Mouse (Mus musculus) embryonic facial prominence, embryonic 13.5 days (tissue): ENCODE measurements at regions not wholly inside any gene's neighbourhood (a gene's known extent, or its start where the extent isn't known, plus 50 kb on each side); places are given as distances from the start of the nearest gene placed in this dataset.
"Not testable (repeated sequence)": the region's sequence is repeated elsewhere in the genome, so short reads cannot be mapped to it uniquely, and the experiment has no call there.

Experiments
- ATAC-seq: fragments of 200-750 bp; cut with Nextera tagmentation; 2 replicates; pipeline ENCODE4 v1.8.0; 2017; ENCODE audit warnings: low read depth; ENCODE audit not compliant: insufficient number of reproducible peaks, insufficient read depth, low FRiP score, low TSS enrichment
- H3K27ac ChIP-seq: fragments of 300-500 bp; sonication (generic); 2 replicates; pipeline ENCODE4 v1.5.1; 2015; ENCODE audit warnings: moderate library complexity, mild to moderate bottlenecking, inconsistent platforms
- H3K27me3 ChIP-seq: fragments of 300-500 bp; sonication (generic); 2 replicates; pipeline ENCODE4 v1.6.1; 2015; ENCODE audit warnings: mild to moderate bottlenecking, inconsistent platforms
- H3K36me3 ChIP-seq: fragments of 300-500 bp; sonication (generic); 2 replicates; pipeline ENCODE4 v1.6.1; 2015; ENCODE audit warnings: mild to moderate bottlenecking, inconsistent platforms
- H3K4me1 ChIP-seq: fragments of 300-500 bp; sonication (generic); 2 replicates; pipeline ENCODE4 v1.6.1; 2015; ENCODE audit warnings: inconsistent platforms
- H3K4me2 ChIP-seq: fragments of 300-500 bp; sonication (generic); 2 replicates; pipeline ENCODE4 v1.6.1; 2015; ENCODE audit warnings: moderate library complexity, mild to moderate bottlenecking, inconsistent platforms
- H3K4me3 ChIP-seq: fragments of 300-500 bp; sonication (generic); 2 replicates; pipeline ENCODE4 v1.5.1; 2015; ENCODE audit warnings: mild to moderate bottlenecking, inconsistent platforms
- H3K9ac ChIP-seq: fragments of 300-500 bp; sonication (generic); 2 replicates; pipeline ENCODE4 v1.6.1; 2015; ENCODE audit warnings: mild to moderate bottlenecking, inconsistent platforms
- H3K9me3 ChIP-seq: fragments of 300-500 bp; sonication (generic); 2 replicates; pipeline ENCODE4 v1.6.1; 2016; ENCODE audit warnings: inconsistent platforms
- WGBS: fragments of 180-500 bp; shearing (Covaris S2); methylation state at CpG from one replicate; pipeline ENCODE4 v1.1.7; 2015; ENCODE audit warnings: mixed read lengths; 5-methylcytosine and 5-hydroxymethylcytosine counted together

DNA sequence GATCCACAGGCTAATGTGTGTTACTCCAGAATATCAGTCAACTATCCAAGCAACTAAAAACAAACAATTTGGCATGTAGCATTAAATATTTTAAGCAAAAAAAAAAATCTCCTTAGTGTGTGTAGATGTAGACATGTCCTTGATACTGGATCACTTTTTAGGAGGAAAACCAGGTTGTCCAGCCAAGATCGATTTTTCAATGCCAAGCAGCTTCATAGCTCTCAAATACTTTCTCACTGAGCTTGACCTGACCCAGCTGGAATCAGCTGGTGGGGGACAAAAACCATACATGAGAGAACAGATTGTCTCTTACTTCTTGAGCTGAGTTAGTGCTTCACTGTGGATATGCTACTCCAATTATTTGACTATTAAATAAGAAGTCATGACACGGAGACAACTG is 147.6 kb upstream of the Gm11146 start:
- no peak overlapping the region for H3K9ac ChIP-seq
- no peak overlapping the region for H3K4me3 ChIP-seq
- no peaks in the 10 kb centered on the region for H3K36me3 ChIP-seq
- H3K4me2 ChIP-seq, result no peak overlapping the region
- H3K9me3 ChIP-seq, result no peaks in the 10 kb centered on the region
- 93% methylated on average over 2 of the region's 2 CpGs for WGBS
- H3K27me3 ChIP-seq, result no peaks in the 10 kb centered on the region
- H3K4me1 ChIP-seq, result no peaks in the 10 kb centered on the region
- ATAC-seq, result no peak
- H3K27ac ChIP-seq, result no peak overlapping the region

DNA sequence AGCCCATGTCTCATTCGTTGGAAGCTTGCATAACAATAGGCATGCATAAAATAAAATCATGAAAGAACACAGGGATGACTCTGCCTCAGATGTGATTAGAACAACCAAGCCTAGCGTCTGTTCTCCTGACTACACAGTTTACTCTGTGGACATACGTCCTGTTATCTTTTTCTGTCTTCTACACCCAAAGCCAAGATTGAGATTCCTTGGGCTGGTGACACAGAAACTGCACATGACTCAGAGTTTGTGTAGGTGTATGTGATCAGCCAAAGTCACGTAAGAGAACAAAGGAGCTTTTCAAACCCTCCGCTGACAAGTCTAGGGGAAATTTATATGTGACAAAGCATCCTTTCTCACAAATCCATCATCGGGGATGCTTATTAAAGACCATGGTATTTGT is 141.9 kb upstream of the Gm11146 start:
- H3K9me3 ChIP-seq, result no peaks in the 10 kb centered on the region
- no peak overlapping the region for H3K4me2 ChIP-seq
- H3K27me3 ChIP-seq, result no peaks in the 10 kb centered on the region
- H3K4me3 ChIP-seq, result no peak overlapping the region
- no peaks in the 10 kb centered on the region for H3K4me1 ChIP-seq
- H3K9ac ChIP-seq, result no peak overlapping the region
- no peaks in the 10 kb centered on the region for H3K36me3 ChIP-seq
- ATAC-seq, result no peak
- WGBS, result 85% methylated on average over 6 of the region's 6 CpGs
- H3K27ac ChIP-seq, result no peak overlapping the region

DNA sequence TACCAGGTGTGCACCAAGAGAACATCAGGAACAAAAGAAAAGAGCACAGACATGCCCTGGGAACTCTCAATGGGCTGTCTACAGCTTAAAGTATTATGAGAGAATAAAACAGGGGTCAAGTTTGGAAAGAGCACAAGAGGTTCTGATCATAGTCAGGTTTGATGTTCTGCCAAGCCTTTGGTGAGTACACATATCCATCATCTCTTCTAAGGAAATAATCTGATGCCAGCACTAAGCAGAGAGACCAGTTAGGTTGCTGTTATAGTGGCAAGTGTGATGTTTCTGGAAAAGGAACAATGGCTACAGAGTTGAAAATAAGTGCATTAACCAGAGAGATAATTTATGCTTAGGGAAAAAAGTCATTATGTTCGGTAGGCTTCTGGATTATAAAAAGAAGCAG is 136.9 kb upstream of the Gm11146 start:
- Histone ChIP-seq H3K9me3 (no peaks in the 10 kb centered on the region), H3K4me1 (no peaks in the 10 kb centered on the region), H3K4me3 (no peak overlapping the region), H3K4me2 (no peak overlapping the region), H3K27me3 (no peaks in the 10 kb centered on the region), H3K9ac (no peak overlapping the region), H3K36me3 (no peaks in the 10 kb centered on the region), H3K27ac (no peak overlapping the region)
- WGBS, result 81% methylated on average over 1 of the region's 1 CpGs
- no peak for ATAC-seq

DNA sequence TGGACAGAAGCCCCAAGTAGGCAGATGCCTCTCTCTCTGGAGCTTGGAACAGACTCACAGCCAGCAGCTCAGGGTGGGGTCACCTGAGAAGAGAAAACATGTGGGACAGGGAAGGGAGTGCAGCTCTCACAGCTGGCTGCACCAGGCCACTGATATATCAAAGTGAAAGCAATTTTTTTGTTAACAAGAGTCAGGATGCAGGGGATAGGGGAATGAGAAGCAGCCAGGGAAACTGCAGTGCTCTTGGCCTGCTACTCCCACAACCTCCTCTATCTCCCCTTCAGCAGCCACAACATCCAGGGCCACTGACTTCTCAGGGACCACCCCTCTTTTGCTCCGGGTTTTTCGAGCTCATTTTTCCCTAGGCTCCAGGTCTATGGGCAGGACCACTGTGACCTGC is 117.5 kb upstream of the Gm11146 start:
- no peaks in the 10 kb centered on the region for H3K4me1 ChIP-seq
- no peaks in the 10 kb centered on the region for H3K27me3 ChIP-seq
- ATAC-seq, result no peak
- H3K27ac ChIP-seq, result no peak overlapping the region
- H3K4me2 ChIP-seq, result no peak overlapping the region
- WGBS, result 81% methylated on average over 2 of the region's 2 CpGs
- H3K36me3 ChIP-seq, result no peaks in the 10 kb centered on the region
- no peak overlapping the region for H3K9ac ChIP-seq
- H3K4me3 ChIP-seq, result no peak overlapping the region
- H3K9me3 ChIP-seq, result peaks cover 7% of the 10 kb centered on the region; the same call in 1 of the 2 replicates

DNA sequence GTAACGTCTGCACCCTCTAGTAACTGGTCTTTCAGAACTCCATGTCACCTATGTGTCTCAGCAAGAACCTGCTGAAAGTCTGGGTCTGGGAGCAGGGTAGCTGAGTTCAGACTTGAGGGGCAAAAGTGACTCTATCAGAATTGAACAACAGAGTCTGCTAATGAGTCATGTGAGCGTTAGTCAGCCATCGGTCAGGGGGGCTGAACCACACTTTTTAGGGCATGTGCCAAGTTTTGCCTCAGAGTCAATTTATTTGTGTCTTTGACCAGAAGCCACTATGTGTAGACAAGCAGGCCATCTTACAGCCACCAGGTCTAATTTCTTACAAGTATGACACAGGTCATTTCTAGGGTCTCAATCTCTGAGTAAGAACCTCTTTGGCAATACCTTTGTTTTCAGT is 115.9 kb upstream of the Gm11146 start:
- not testable (repeated sequence) for ATAC-seq, H3K36me3 ChIP-seq, H3K27me3 ChIP-seq, H3K4me3 ChIP-seq, H3K27ac ChIP-seq, H3K4me2 ChIP-seq, H3K9me3 ChIP-seq, H3K4me1 ChIP-seq, H3K9ac ChIP-seq
- WGBS, result 89% methylated on average over 3 of the region's 3 CpGs

DNA sequence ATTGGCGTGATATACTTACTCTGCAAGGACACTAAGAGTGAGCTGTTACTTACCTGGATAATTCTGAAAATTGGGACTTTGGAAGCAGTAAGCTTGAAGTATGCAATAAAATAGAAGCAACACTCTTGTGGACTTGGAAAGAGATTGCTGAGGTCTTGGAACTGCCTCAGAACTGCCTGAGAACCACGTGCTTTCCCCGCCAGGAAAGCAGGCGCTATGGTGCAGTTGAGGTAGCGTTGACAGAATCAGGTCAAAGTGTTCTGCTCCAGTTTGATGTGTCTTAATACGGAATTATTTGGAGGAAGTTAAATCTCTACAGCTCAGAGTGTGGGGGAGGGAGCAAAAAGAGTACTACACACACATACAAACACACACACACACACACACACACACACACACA is 102.8 kb upstream of the Gm11146 start:
- Histone ChIP-seq H3K27me3 (no peaks in the 10 kb centered on the region), H3K4me1 (peaks cover 9% of the 10 kb centered on the region), H3K4me3 (no peak overlapping the region), H3K36me3 (no peaks in the 10 kb centered on the region), H3K27ac (no peak overlapping the region), H3K9me3 (no peaks in the 10 kb centered on the region), H3K9ac (no peak overlapping the region), H3K4me2 (no peak overlapping the region)
- WGBS, result 87% methylated on average over 6 of the region's 6 CpGs
- no peak for ATAC-seq

DNA sequence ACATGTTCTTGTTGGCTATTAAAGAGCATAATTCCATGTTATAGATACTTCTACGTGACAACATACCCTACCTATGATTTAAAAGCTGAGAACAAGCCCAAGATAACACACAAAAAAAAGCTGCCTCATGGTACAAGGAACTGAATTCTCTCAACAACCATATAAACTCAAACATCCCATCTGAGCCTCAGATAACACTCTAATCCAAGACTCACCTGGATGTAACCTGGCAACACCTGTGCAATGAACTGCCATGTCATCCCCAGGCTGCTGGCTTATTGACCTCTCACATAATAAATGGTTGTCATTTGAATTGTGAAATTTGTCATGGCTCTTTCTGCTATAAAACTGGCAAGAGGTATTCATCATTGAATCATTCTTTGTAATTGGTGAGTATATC is 93.5 kb upstream of the Gm11146 start:
- H3K9me3 ChIP-seq, result no peaks in the 10 kb centered on the region
- H3K4me1 ChIP-seq, result 0 out of 2 replicates have a peak, but pooled peaks cover 7% of the 10 kb centered on the region
- H3K27ac ChIP-seq, result no peak overlapping the region
- H3K27me3 ChIP-seq, result no peaks in the 10 kb centered on the region
- no peak overlapping the region for H3K9ac ChIP-seq
- no peaks in the 10 kb centered on the region for H3K36me3 ChIP-seq
- no peak overlapping the region for H3K4me2 ChIP-seq
- no peak for ATAC-seq
- H3K4me3 ChIP-seq, result no peak overlapping the region
- WGBS, result 83% methylated on average over 1 of the region's 1 CpGs

DNA sequence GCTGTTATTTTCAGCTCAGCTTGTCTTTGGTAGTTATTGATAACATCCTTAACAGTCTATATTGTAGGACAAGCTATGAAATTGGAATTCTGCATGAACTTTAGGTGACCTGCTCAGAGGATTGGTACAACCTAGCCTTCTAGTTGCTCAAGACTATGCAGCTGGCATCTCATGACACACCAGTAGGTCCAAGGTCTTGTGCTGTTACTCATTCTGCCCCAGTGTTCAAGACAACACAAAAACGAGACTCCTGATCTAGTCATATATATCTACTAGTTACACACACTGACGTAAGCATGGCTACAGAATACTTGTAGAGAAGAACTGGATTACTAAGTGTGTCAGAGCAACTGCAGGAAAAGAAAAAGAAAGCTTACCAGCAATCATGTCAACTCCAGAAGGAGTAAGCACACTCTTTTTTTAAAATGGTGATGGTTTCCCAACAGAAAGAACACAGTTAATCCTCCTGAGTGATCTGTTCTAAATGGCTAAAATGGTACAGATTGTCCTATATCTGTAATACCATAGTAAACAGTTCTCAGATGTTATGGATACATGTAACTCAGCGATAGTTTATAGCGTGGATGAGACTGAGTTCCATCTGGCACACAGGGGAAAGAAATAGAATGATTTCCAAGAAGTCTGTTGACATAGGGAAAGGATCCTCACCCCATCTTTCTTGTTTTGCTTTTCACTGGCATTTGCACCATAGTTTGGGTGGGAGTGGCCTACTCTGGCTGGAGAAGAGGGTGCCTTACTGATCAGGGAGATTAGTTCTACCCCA is 85.4 kb upstream of the Gm11146 start:
- H3K36me3 ChIP-seq, result no peaks in the 10 kb centered on the region
- no peak for ATAC-seq
- H3K4me3 ChIP-seq, result no peak overlapping the region
- WGBS, result 86% methylated on average over 4 of the region's 4 CpGs
- H3K27me3 ChIP-seq, result no peaks in the 10 kb centered on the region
- no peak overlapping the region for H3K9ac ChIP-seq
- H3K4me1 ChIP-seq, result peaks cover 6% of the 10 kb centered on the region; the same call in 1 of the 2 replicates
- no peak overlapping the region for H3K4me2 ChIP-seq
- H3K27ac ChIP-seq, result no peak overlapping the region
- no peaks in the 10 kb centered on the region for H3K9me3 ChIP-seq

DNA sequence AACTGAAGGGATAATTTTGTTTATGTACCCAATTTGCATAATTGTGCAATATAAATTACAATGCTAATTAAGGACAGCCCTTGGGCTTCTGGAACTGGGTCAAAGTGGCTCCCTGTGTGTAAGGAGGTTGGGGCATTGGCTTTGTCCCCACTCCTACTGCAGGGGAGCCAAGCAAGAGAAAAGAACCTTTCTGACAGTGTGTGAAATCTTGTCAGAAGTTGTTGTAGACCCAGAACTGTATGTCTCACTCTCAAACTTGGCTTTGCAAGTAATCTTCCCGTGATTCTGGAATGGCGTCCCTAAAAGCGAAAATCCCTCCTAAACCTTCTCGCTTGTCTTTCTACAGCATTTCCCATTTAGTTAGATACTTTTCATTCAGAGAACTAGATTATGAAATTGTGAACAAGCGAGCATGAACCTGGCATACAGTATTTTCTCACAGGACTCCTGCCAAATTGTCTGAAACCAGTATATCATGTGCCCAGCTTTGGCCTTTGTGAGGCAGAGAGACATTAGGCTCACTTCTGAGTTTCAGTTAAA is 83.8 kb upstream of the Gm11146 start:
- ATAC-seq, result no peak
- H3K4me1 ChIP-seq, result peaks cover 6% of the 10 kb centered on the region; the same call in 1 of the 2 replicates
- H3K9me3 ChIP-seq, result no peaks in the 10 kb centered on the region

DNA sequence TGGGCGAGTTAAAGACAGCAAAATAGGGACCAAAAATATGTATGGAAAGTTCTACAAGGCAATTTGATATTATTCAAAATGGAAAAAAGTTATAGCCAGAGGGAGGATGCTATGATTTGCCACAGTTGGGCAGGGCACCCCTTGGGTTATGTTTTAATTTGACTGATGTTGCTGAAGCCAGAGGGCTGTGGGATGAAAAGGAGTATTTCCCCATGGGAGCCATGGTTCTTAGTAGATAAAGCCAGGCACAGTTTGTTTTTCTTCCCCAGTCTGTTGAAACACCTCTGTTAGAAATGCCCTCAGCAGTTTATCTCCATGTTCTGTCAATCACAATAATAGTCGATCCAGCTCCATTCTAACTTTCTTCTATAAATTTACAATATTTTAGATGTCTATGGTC is 82.6 kb upstream of the Gm11146 start:
- H3K4me3 ChIP-seq, result no peak overlapping the region
- no peak overlapping the region for H3K4me2 ChIP-seq
- no peak for ATAC-seq
- H3K9me3 ChIP-seq, result no peaks in the 10 kb centered on the region
- H3K4me1 ChIP-seq, result peaks cover 6% of the 10 kb centered on the region; the same call in 1 of the 2 replicates
- no peak overlapping the region for H3K9ac ChIP-seq
- H3K36me3 ChIP-seq, result no peaks in the 10 kb centered on the region
- WGBS, result 75% methylated on average over 2 of the region's 2 CpGs
- H3K27me3 ChIP-seq, result no peaks in the 10 kb centered on the region
- no peak overlapping the region for H3K27ac ChIP-seq

More for the DNA sequence above, 83.8 kb upstream of the Gm11146 start:
- Histone ChIP-seq H3K4me2 (no peak overlapping the region), H3K27me3 (no peaks in the 10 kb centered on the region), H3K36me3 (no peaks in the 10 kb centered on the region), H3K4me3 (no peak overlapping the region), H3K9ac (no peak overlapping the region), H3K27ac (0 out of 2 replicates have a peak overlapping the region, but pooled peaks have one; percentile 35)
- WGBS, result 82% methylated on average over 5 of the region's 5 CpGs

DNA sequence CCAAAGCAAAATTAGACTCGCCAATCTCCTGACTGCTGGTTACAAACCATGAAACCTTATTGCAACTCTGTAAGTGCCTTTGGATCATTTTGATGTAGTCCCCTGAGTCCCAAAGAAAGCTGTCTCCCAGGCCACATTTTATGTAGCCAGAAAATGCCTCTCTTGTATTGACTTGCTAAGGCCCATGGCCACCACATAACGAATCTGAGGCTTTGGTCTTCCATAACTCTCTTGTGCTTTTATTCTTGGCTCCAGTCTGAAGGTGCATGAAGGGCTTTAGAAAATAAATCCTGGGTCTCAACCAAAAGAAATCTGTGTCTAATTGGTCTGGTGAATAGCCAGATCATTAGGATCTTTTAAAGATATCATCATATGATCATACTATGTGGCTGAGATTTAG is 77.3 kb upstream of the Gm11146 start:
- Histone ChIP-seq H3K4me1 (no peaks in the 10 kb centered on the region), H3K36me3 (no peaks in the 10 kb centered on the region), H3K4me2 (no peak overlapping the region), H3K27ac (no peak overlapping the region), H3K27me3 (no peaks in the 10 kb centered on the region), H3K9me3 (no peaks in the 10 kb centered on the region), H3K9ac (no peak overlapping the region), H3K4me3 (no peak overlapping the region)
- ATAC-seq, result no peak
- WGBS, result 69% methylated on average over 2 of the region's 2 CpGs

DNA sequence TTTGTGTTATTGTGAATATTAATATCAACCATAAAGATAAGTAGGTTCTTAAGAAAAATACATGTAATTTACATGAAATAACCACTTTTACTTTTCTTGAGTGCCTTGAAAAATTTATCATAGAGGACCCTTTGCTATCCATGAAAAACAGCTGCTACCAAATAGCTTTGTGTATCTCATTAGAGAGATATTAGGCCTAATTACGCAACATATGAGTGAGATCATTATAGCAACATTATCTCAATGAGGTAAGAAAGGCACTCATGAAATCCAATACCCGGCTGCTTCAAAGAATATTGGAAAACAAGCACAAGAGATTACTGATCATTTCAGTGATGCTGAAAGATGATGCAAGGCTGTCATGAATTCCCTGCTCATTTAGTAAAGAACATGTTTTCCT is 74.9 kb upstream of the Gm11146 start:
- Histone ChIP-seq H3K4me3 (no peak overlapping the region), H3K27ac (no peak overlapping the region), H3K27me3 (no peaks in the 10 kb centered on the region), H3K4me1 (no peaks in the 10 kb centered on the region), H3K4me2 (no peak overlapping the region), H3K36me3 (0 out of 2 replicates have a peak, but pooled peaks cover under 1% of the 10 kb centered on the region), H3K9me3 (no peaks in the 10 kb centered on the region), H3K9ac (no peak overlapping the region)
- no peak for ATAC-seq
- 50% methylated on average over 2 of the region's 2 CpGs for WGBS
